8 mouse cellular contexts compared by ENCODE assay signal in the genomic region with DNA sequence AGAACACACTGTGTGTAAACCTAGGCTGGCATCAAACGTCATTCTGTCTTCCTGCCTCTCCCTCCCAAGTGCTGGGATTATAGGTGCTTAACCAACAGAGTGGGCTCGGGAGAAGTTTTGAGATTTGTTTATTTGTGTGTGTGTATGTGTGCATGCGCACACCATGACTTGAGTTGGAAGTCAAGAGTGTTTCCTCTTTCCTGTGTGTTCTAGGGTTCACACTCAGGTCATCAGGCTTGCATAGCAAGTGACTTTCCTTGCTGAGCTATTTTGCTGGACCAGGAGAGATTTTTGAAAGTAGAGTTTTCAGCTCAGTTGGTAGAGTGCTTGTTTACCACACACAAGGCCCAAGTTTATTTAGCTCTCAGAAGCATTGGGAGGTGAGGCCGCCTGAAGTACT. TPM values are rescaled to one million over a fixed set of nuclear protein-coding genes. Genes with fewer than 3 reads are reported as not detected.
DNase-seq lines count a peak whose midpoint lies in the region; ATAC-seq and TF ChIP-seq lines count a peak whose summit lies in the region.

No protein-coding gene starts in this region.

- no peak for ATAC-seq in embryonic facial prominence, embryonic 13.5 days (ENCODE audit: insufficient number of reproducible peaks, insufficient read depth, low FRiP score, low TSS enrichment, low read depth)
- peak; percentile 50 for ATAC-seq in megakaryocyte, adult 5-6 weeks (ENCODE audit: poor library complexity, severe bottlenecking)
- ATAC-seq in cerebellum, adult (ENCODE audit: insufficient number of reproducible peaks, low FRiP score, low TSS enrichment), result no peak
- ATAC-seq in megakaryocyte-erythroid progenitor cell, adult 5-6 weeks (replicated peaks; ENCODE audit: low FRiP score, low TSS enrichment, poor library complexity, severe bottlenecking), result no peak

- no peaks in the 10 kb centered on the region for H3K9me3 ChIP-seq in embryonic facial prominence, embryonic 13.5 days

- H3K27ac ChIP-seq in embryonic facial prominence, embryonic 13.5 days, result no peak overlapping the region
- H3K27ac ChIP-seq in kidney, adult 2 months (ENCODE audit: insufficient read depth, low read depth, low read length), result peak overlapping the region; percentile 57; the same call in 1 of the 2 replicates
- no peak overlapping the region for H3K27ac ChIP-seq in cerebellum, adult 2 months (ENCODE audit: insufficient read depth, low read length)

- peaks cover 15% of the 10 kb centered on the region for H3K4me1 ChIP-seq in embryonic facial prominence, embryonic 13.5 days
- H3K4me1 ChIP-seq in kidney, adult 2 months (ENCODE audit: control insufficient read depth, insufficient read depth, low read length), result peaks cover 16% of the 10 kb centered on the region; the same call in 1 of the 2 replicates
- peaks cover 7% of the 10 kb centered on the region for H3K4me1 ChIP-seq in cerebellum, adult 2 months (ENCODE audit: control insufficient read depth, insufficient read depth, low read length)

- H3K4me3 ChIP-seq in embryonic facial prominence, embryonic 13.5 days, result peak overlapping the region; percentile 1
- H3K4me3 ChIP-seq in kidney, adult 2 months (ENCODE audit: insufficient read depth, low read depth, low read length), result no peak overlapping the region; the same call in 1 of the 2 replicates
- H3K4me3 ChIP-seq in cerebellum, adult 2 months (replicated peaks; ENCODE audit: insufficient read depth, low read depth, low read length), result no peak overlapping the region

- peak overlapping the region; percentile 6; the same call in 1 of the 2 replicates for H3K9ac ChIP-seq in embryonic facial prominence, embryonic 13.5 days

- DNase-seq in CD4-positive helper T cell, adult 2 months (ENCODE audit: low read depth, low spot score), result peak; percentile 24
- DNase-seq in kidney, adult 2 months, result peak; percentile 33
- DNase-seq in cerebellum, adult 2 months, result no peak
- no peak for DNase-seq in right cerebral cortex, adult 18-20 months

- no peak for TF ChIP-seq CTCF in kidney, adult 2 months (conservative IDR thresholded peaks at IDR 0.05; ENCODE audit: insufficient read depth, insufficient read length, low read depth, low read length)
- no peak for TF ChIP-seq CTCF in cerebellum, adult 2 months (IDR thresholded peaks at IDR 0.05; ENCODE audit: borderline replicate concordance, insufficient read depth, low read depth, low read length)

- H3K27me3 ChIP-seq in embryonic facial prominence, embryonic 13.5 days, result no peaks in the 10 kb centered on the region
- H3K27me3 ChIP-seq in kidney, adult 2 months (replicated peaks; ENCODE audit: control insufficient read depth, insufficient read depth, low read length), result no peaks in the 10 kb centered on the region
- no peaks in the 10 kb centered on the region for H3K27me3 ChIP-seq in cerebellum, adult 2 months (ENCODE audit: control insufficient read depth, insufficient read depth, low read length)

- 68% methylated on average over 4 of the region's 4 CpGs for WGBS in embryonic facial prominence, embryonic 13.5 days
- WGBS in kidney, adult 2 months, result 43% methylated on average over 4 of the region's 4 CpGs
- 78% methylated on average over 4 of the region's 4 CpGs for WGBS in cerebellum, adult 2 months

- H3K4me2 ChIP-seq in embryonic facial prominence, embryonic 13.5 days, result peak overlapping the region; percentile 73

- H3K36me3 ChIP-seq in embryonic facial prominence, embryonic 13.5 days, result peaks cover 25% of the 10 kb centered on the region
- peaks cover 4% of the 10 kb centered on the region for H3K36me3 ChIP-seq in kidney, adult 2 months (ENCODE audit: control insufficient read depth, insufficient read depth, low read length)

- TF ChIP-seq POLR2A in kidney, adult 2 months (IDR thresholded peaks at IDR 0.05; ENCODE audit: low read depth, low read length), result no peak
- no peak for TF ChIP-seq POLR2A in cerebellum, adult 2 months (IDR thresholded peaks at IDR 0.05; ENCODE audit: borderline replicate concordance, insufficient read depth, low read length)

RNA-seq across cellular contexts. Expression of a gene that starts 1.8 kb away (rescaled TPM):
- 66.3 and 72.4 TPM in 2 replicates for polyA plus RNA-seq in embryonic facial prominence, embryonic 13.5 days (2015; fragmentation: Nextera tagmentation; extraction: Ambion mirVana)
- 15.0 and 17.6 TPM in 2 replicates for polyA plus RNA-seq in kidney, adult 2 months (2012; rRNA removed)
- total RNA-seq in megakaryocyte, adult 5-6 weeks (2015), result 74.4 and 87.7 TPM in 2 replicates
- total RNA-seq in megakaryocyte, adult 5-6 weeks (2017), result 97.9 and 102 TPM in 2 replicates
- polyA plus RNA-seq in cerebellum, adult 2 months (2012; rRNA removed), result 28.9 and 30.6 TPM in 2 replicates
- 30.4 and 39.4 TPM in 2 replicates for total RNA-seq in megakaryocyte-erythroid progenitor cell, adult 5-6 weeks (2014; fragmentation: Nextera tagmentation)
- total RNA-seq in megakaryocyte-erythroid progenitor cell, adult 5-6 weeks (2017), result 41.1 and 47.2 TPM in 2 replicates

Comparison
In these comparisons a context has a peak if more than half of its experiments do, and no peak if none do; other contexts are left out.
1. DNase-seq: peak in CD4-positive helper T cell, adult 2 months (single experiment) and kidney, adult 2 months (single experiment); none in cerebellum, adult 2 months (0 of 2) and right cerebral cortex, adult 18-20 months (single experiment).